Mouse (Mus musculus): ENCODE results near the gene Gm45140. TPM values are rescaled to one million over a fixed set of nuclear protein-coding genes. Genes with fewer than 3 reads are reported as not detected.
"Not testable (repeated sequence)": the region's sequence is repeated elsewhere in the genome, so short reads cannot be mapped to it uniquely, and the experiment has no call there.

Gm45140 gene
- total RNA-seq, 2 experiments from 2014 or later, result 3.7 to 4.0 TPM

- intact Hi-C loops (cut with DNase I), result no loop called here
- DNase-seq, result no peak
Measured at GRCm38 (mm10) chr6:87778294-87779173, 57.1 kb downstream of the Gm45140 start.

- no peak for DNase-seq
- intact Hi-C loops (cut with DNase I), result no loop called here
Measured at GRCm38 (mm10) chr6:87777842-87778241, 57.8 kb downstream of the Gm45140 start, which contains the start of gene Gp9. Gene Gp9 (plus strand): TSS chr6:87778072.

- intact Hi-C loops (cut with DNase I), result no loop called here
- DNase-seq, result no peak
Measured at GRCm38 (mm10) chr6:87776663-87777062, 58.9 kb downstream of the Gm45140 start.

- DNase-seq, result no peak
- intact Hi-C loops (cut with DNase I), result no loop called here
Measured at GRCm38 (mm10) chr6:87775588-87776245, 59.9 kb downstream of the Gm45140 start.

- intact Hi-C loops (cut with DNase I), result no loop called here
- no peak for DNase-seq
Measured at GRCm38 (mm10) chr6:87774909-87775308, 60.7 kb downstream of the Gm45140 start.

GRCm38 (mm10) chr6:87774466-87774865 is 61.1 kb downstream of the Gm45140 start:
- intact Hi-C loops (cut with DNase I), result no loop called here
- DNase-seq, result no peak

- intact Hi-C loops (cut with DNase I), result no loop called here
- no peak for DNase-seq
Measured at GRCm38 (mm10) chr6:87770626-87771025, 65.0 kb downstream of the Gm45140 start.

GRCm38 (mm10) chr6:87764296-87764695 is 71.3 kb downstream of the Gm45140 start:
- intact Hi-C loops (cut with DNase I); DNase-seq: not testable (repeated sequence)

- intact Hi-C loops (cut with DNase I), result no loop called here
- no peak for DNase-seq
Measured at GRCm38 (mm10) chr6:87763376-87764280, 72.0 kb downstream of the Gm45140 start.

GRCm38 (mm10) chr6:87762161-87762560 is 73.4 kb downstream of the Gm45140 start:
- DNase-seq, result no peak
- intact Hi-C loops (cut with DNase I), result no loop called here

GRCm38 (mm10) chr6:87759850-87760249 is 75.7 kb downstream of the Gm45140 start:
- intact Hi-C loops (cut with DNase I), result no loop called here
- DNase-seq, result no peak

GRCm38 (mm10) chr6:87759404-87759803 is 76.2 kb downstream of the Gm45140 start:
- DNase-seq, result no peak
- intact Hi-C loops (cut with DNase I), result no loop called here

- no peak for DNase-seq
- intact Hi-C loops (cut with DNase I), result no loop called here
Measured at GRCm38 (mm10) chr6:87756896-87757295, 78.7 kb downstream of the Gm45140 start.

GRCm38 (mm10) chr6:87755196-87755595 is 80.4 kb downstream of the Gm45140 start:
- intact Hi-C loops (cut with DNase I), result no loop called here
- DNase-seq, result no peak

GRCm38 (mm10) chr6:87751574-87751973 is 84.0 kb downstream of the Gm45140 start:
- intact Hi-C loops (cut with DNase I), result no loop called here
- no peak for DNase-seq

GRCm38 (mm10) chr6:87750184-87750910 is 85.2 kb downstream of the Gm45140 start:
- intact Hi-C loops (cut with DNase I), result no loop called here
- DNase-seq, result no peak

- DNase-seq, result no peak
- intact Hi-C loops (cut with DNase I), result no loop called here
Measured at GRCm38 (mm10) chr6:87748531-87748930, 87.1 kb downstream of the Gm45140 start.

- no peak for DNase-seq
- intact Hi-C loops (cut with DNase I), result no loop called here
Measured at GRCm38 (mm10) chr6:87748078-87748477, 87.5 kb downstream of the Gm45140 start.

GRCm38 (mm10) chr6:87746849-87747248 is 88.7 kb downstream of the Gm45140 start:
- intact Hi-C loops (cut with DNase I), result no loop called here
- no peak for DNase-seq

GRCm38 (mm10) chr6:87746059-87746458 is 89.5 kb downstream of the Gm45140 start:
- intact Hi-C loops (cut with DNase I), result no loop called here
- DNase-seq, result no peak

Measured in left cerebral cortex, postnatal 4 days (tissue).